Mouse (Mus musculus): ENCODE results near the gene Pou6f1.

DNA sequence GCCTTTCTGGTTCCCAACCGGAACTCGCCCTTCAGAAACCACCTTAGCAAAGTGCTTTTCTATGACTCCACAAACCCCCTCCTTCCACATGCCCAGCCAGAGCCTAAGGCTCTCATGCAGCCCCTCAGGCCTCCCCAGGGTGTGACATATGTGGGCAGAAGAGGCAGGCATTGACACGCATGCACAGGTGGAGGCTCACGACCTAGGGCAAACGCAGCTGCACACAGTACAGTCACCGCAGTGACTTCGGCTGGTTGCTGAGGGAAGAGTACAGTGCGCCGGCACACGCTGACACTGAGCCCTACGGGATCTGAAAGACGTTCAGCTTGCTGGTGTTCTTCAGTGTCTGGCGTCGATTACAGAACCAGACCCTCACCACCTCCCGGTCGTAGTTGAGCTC is 21.8 kb downstream of the Pou6f1 start:
- TF ChIP-seq CTCF (IDR thresholded peaks at IDR 0.05; ENCODE audit: low read depth) (no peak), EP300 (optimal IDR thresholded peaks at IDR 0.05) (no peak)

Measured in stomach, postnatal 0 days (tissue).